Mouse (Mus musculus) spleen, adult 10 weeks (tissue): ENCODE measurements around the gene Ddx6. TPM values are rescaled to one million over a fixed set of nuclear protein-coding genes. Genes with fewer than 3 reads are reported as not detected.

Experiments used
- polyA plus RNA-seq: library from polyadenylated mRNA; stranded (reverse); fragments of 350-450 nt; fragmentation: Illumina TruSeq; extraction: RNeasy Lipid Tissue Mini Kit (QIAGEN cat#74804); gene quantifications from one replicate; pipeline ENCODE4 v1.2.3, GENCODE M21; 2015; ENCODE audit warnings: low replicate concordance; ENCODE audit not compliant: insufficient read depth

Gene Ddx6
- 235 TPM for polyA plus RNA-seq

DNA sequence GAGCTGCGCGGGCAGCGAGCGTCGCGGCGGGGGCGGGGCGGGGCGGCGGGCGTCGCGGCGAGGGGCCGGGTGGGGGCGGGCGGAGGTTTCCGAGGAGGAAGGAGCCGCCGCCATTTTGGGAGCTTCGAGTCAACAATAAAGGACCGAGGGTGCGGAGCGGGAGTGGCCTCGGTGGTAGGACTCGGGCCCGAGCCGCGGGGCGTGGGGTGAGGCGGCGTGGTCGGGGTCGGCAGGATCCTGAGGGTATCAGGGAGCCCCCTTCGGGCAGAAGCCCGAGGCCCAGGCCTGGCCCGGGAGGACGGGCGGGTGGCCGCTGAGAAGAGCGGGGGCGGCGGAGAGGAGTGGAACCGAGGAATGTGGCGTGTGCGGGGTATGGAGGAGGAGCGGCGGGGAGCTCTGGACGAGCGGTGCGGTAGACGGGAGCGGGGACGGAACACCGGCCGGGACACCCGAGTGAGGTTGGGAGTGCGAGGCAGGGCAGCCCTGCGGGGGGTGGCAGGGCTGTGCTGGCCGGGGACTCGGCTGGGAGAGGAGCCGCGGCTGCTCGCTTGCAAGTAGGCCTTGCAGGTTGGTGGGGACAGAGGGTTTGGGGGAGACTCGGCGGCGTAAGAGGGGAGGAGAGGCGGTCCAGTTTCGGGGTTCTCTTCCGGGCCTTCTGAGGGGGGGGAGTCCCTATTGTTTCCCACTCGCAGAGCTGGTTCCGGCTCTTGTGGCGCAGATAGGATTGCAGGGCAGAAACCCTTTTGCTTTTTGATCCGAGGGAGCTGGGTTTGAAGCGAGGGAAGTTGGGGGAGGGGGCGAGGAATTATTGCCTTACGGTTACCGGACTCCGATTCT, at the start of gene Ddx6:
Gene Ddx6, plus strand, starts transcription at position 114 of the 837 bp plus-strand sequence.

GRCm38 (mm10) chr9:44561597-44561996, 43.1 kb upstream of the Ddx6 start, which contains the start of gene Cxcr5:
Cxcr5 (minus strand) TSS chr9:44561877.

DNA sequence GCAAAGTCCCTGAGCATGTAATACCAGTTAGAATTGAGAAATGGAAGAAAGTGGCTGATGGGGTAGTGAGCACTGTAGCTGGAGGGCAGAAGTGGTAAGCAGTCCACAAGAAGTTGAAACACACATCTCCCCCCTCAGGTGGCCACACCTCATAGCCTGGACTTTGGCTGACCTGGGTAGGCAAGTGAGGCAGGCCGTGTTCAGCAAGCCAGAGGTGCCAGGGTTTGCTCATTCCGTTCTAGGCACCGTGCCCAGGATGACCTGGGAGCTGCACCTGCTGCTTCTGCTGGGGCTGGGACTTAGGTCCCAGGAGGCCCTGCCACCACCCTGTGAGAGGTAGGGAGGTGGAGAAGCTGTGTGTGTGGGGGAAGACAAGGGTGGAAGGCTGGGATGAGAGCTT, 68.3 kb downstream of the Ddx6 start, which contains the start of gene Treh:
Gene Treh, plus strand, starts transcription at position 229 of the 400 bp plus-strand sequence.

Other genes starting within 250 kb of the Ddx6 start
- gene Vps11, start 243.2 kb upstream of the Ddx6 start, polyA plus RNA-seq = 50.6 TPM
- 55.2 TPM for gene Hyou1, start 225.4 kb upstream of the Ddx6 start, polyA plus RNA-seq
- gene Slc37a4, start 208.0 kb upstream of the Ddx6 start, polyA plus RNA-seq = 15.4 TPM
- gene Rps25, start 197.8 kb upstream of the Ddx6 start, polyA plus RNA-seq = 4,145 TPM
- 70.1 TPM for gene Trappc4, start 197.3 kb upstream of the Ddx6 start, polyA plus RNA-seq
- gene Ccdc84, start 186.3 kb upstream of the Ddx6 start, polyA plus RNA-seq = 54.6 TPM
- gene Foxr1, start 163.8 kb upstream of the Ddx6 start, polyA plus RNA-seq = 0.65 TPM
- gene Upk2, start 149.9 kb upstream of the Ddx6 start, polyA plus RNA-seq = not detected
- gene Bcl9l, start 122.1 kb upstream of the Ddx6 start, polyA plus RNA-seq = 6.5 TPM
- gene Cxcr5, start 43.0 kb upstream of the Ddx6 start, polyA plus RNA-seq = 193 TPM
- not detected for gene Treh, start 68.3 kb downstream of the Ddx6 start, polyA plus RNA-seq
- gene Phldb1, start 130.3 kb downstream of the Ddx6 start, polyA plus RNA-seq = 6.1 TPM
- 142 TPM for gene Arcn1, start 163.0 kb downstream of the Ddx6 start, polyA plus RNA-seq
- 42.3 TPM for gene Ift46, start 163.0 kb downstream of the Ddx6 start, polyA plus RNA-seq
- gene Tmem25, start 194.4 kb downstream of the Ddx6 start, polyA plus RNA-seq = 0.44 TPM
- not detected for gene Ttc36, start 198.2 kb downstream of the Ddx6 start, polyA plus RNA-seq